Mouse (Mus musculus) heart, postnatal 10 days (tissue): ENCODE measurements around the gene Skint1. TPM values are rescaled to one million over a fixed set of nuclear protein-coding genes. Genes with fewer than 3 reads are reported as not detected.
"Not testable (repeated sequence)": the region's sequence is repeated elsewhere in the genome, so short reads cannot be mapped to it uniquely, and the experiment has no call there.

Experiments
- DNase-seq, 2 experiments: peaks; one replicate each; pipeline ENCODE4 v3.0.0; 2021
- intact Hi-C: fragments of 180-260 bp; cut with DNase I; formaldehyde crosslinking; loops from one replicate; pipeline ENCODE4 v1.15.1; 2025
- total RNA-seq, 2 experiments: library from RNA; stranded (reverse); gene quantifications; 2 replicates each; pipeline ENCODE4 v1.2.3; 2021

The Skint1 gene
- total RNA-seq: not detected

GRCm38 (mm10) chr4:112005969-112006368 is at the start of gene Skint1:
Gene Skint1, plus strand, starts transcription at chr4:112006269.
- no peak for DNase-seq
- intact Hi-C loops: no loop called here

- no peak for DNase-seq
- intact Hi-C loops: no loop called here
These were observed 44.8 kb upstream of the Skint1 start for GRCm38 (mm10) chr4:111961309-111961708.

- intact Hi-C loops, DNase-seq: not testable (repeated sequence)
These were observed 42.8 kb upstream of the Skint1 start for GRCm38 (mm10) chr4:111963241-111963640.

GRCm38 (mm10) chr4:111963669-111964068 is 42.4 kb upstream of the Skint1 start:
- intact Hi-C loops: no loop called here
- no peak for DNase-seq

GRCm38 (mm10) chr4:111972623-111973022 is 33.4 kb upstream of the Skint1 start, which contains the start of gene Skint7:
Gene Skint7, plus strand, starts transcription at chr4:111972923.
- intact Hi-C loops: no loop called here
- no peak for DNase-seq

GRCm38 (mm10) chr4:112071716-112072115 is 65.6 kb downstream of the Skint1 start, which contains the start of gene Skint4:
Gene Skint4, plus strand, starts transcription at chr4:112072016.
- no peak for DNase-seq
- intact Hi-C loops: no loop called here

Other genes with a start within 250 kb of the Skint1 start
- gene Slc5a9, start 103.4 kb upstream of the Skint1 start, total RNA-seq: not detected
- not detected for gene Skint8, start 86.9 kb upstream of the Skint1 start, total RNA-seq
- gene Skint7, start 33.3 kb upstream of the Skint1 start, total RNA-seq: not detected
- gene Skint4, start 65.7 kb downstream of the Skint1 start, total RNA-seq: not detected
- gene Skint3, start 226.0 kb downstream of the Skint1 start, total RNA-seq: under 1 TPM in 1 of 2 experiments, not detected in 1; 0.10 TPM